Mouse (Mus musculus) urinary bladder, postnatal 0 days (tissue): ENCODE measurements around the gene Gm10037. TPM values are rescaled to one million over a fixed set of nuclear protein-coding genes. Genes with fewer than 3 reads are reported as not detected.

Experiments used
- polyA plus RNA-seq: library from polyadenylated mRNA; unstranded; fragments of >200 nt; fragmentation: Nextera tagmentation; extraction: Ambion mirVana; gene quantifications from 2 replicates; pipeline ENCODE4 v1.2.1, GENCODE M21; 2015

The Gm10037 gene
- polyA plus RNA-seq, result 0.71 and 1.5 TPM in 2 replicates

DNA sequence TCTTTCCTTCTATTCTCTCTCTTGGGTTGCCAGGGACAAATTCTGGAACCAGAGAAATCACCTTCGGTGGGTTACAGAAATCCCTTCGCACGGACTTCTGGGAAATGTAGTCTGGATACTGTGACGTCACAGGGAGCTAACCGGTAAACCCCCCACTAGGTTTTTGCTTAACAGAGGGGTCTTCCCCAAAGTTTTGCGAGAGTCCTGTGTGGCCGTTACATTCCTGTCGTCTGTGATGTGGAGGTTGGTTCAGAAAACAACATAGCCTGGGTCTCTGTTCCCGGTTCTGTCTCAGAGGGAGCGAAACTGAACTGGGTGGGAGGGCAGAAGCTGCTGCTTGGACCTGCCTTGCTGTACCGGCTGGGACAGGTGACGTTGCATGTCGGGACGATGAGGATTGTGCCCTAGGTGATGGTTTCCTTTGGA, at the start of gene Gm10037:
Gm10037 (plus strand) TSS at position 196 of the 426 bp plus-strand sequence.

DNA sequence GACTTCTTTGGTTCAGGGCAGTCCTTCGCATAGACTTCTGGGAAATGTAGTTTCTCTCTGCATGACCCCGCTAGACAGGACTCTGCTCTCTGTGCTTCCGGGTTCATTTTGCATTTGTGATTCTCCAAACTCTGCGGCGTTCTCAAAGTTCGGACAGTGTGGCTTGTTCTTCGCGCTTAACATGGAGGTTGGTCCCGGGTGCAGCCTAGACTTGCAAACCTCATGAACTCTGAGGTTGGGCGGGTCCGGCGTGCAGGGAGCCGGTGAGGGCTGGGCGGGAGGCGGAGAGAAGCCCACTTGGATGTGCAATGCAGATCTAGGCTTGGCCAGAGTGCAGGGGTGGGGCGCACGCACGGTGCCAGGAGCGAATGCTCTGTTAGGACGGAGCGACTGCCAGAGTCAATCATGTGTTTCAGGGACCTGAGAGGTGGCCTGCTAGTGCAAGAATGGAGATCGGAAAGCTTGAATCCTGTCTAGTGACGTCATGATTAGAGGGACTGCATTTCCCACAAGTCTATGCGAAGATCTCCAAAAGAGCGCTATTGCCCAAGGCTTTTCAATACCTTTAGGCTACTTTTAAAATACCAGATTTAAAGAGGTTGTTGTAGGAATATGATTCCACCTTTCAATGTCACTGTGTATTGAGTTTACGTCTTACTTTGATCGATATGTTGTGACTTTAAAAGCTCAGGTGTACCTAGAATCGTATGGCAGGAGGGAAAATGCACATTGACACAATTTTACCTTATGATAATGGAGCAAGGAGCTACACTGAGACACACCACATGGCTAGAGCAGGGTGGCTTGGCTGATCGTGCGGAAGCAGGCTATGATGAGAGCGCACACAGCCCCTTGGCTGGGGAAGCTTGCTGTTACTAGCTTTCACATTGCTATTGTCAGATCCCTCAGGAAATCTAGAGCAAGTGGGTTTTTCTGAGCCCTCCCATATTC, 16.9 kb upstream of the Gm10037 start, which contains the start of gene Zfp273:
Zfp273 (plus strand) TSS at position 31 of the 951 bp plus-strand sequence.

DNA sequence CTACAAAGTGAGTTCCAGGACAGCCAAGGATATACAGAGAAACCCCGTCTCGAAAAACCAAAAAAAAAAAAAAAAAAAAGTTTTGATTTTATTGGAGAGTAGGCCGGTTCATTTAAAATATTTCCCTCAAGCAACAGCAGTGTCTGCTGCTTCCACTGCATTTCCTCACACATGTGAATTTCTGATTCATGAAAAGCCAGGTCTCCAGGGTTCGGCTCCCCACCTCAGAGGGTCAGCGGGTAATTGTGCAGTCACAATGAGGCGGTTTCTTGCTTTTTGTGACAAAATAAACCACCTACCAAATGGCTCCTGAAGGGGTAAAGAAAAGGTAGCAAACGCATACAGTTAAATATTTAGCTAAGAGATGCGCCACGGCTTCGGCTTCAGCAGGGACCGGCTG, 32.1 kb downstream of the Gm10037 start, which contains the start of gene BC048507:
BC048507 (plus strand) TSS at position 301 of the 400 bp plus-strand sequence.

Other genes starting within 250 kb of the Gm10037 start
- gene Zfp729b, start 221.4 kb upstream of the Gm10037 start, polyA plus RNA-seq, result 1.7 and 1.9 TPM in 2 replicates
- 0.70 TPM in 1 of 2 replicates, not detected in the other for gene Gm49345, start 193.3 kb upstream of the Gm10037 start, polyA plus RNA-seq
- gene Zfp729a, start 193.3 kb upstream of the Gm10037 start, polyA plus RNA-seq, result 1.1 and 1.5 TPM in 2 replicates
- gene Zfp738, start 144.0 kb upstream of the Gm10037 start, polyA plus RNA-seq, result 5.9 and 6.5 TPM in 2 replicates
- gene Zfp65, start 101.9 kb upstream of the Gm10037 start, polyA plus RNA-seq, result 2.1 and 2.9 TPM in 2 replicates
- gene Zfp85, start 75.9 kb upstream of the Gm10037 start, polyA plus RNA-seq, result 2.0 and 2.3 TPM in 2 replicates
- 0.45 and 0.72 TPM in 2 replicates for gene Zfp493, start 51.4 kb upstream of the Gm10037 start, polyA plus RNA-seq
- gene Zfp273, start 17.4 kb upstream of the Gm10037 start, polyA plus RNA-seq, result 2.0 and 2.8 TPM in 2 replicates
- gene BC048507, start 32.2 kb downstream of the Gm10037 start, polyA plus RNA-seq, result not detected in 2 replicates